Mouse (Mus musculus) heart, embryonic 13.5 days (tissue): ENCODE data around the gene Fmod. TPM values are rescaled to one million over a fixed set of nuclear protein-coding genes. Genes with fewer than 3 reads are reported as not detected.

Experiments
- ATAC-seq: fragments of 200-750 bp; cut with Nextera tagmentation; 2 replicates; pipeline ENCODE4 v1.8.0; 2017; ENCODE audit warnings: moderate TSS enrichment; ENCODE audit not compliant: insufficient number of reproducible peaks, low FRiP score, low TSS enrichment; ENCODE audit errors: extremely low read depth
- H3K27ac ChIP-seq: fragments of 300-500 bp; sonication (generic); replicated peaks from 2 replicates; pipeline ENCODE4 v1.5.1; 2015; ENCODE audit warnings: moderate library complexity, mild to moderate bottlenecking, inconsistent platforms
- H3K27me3 ChIP-seq: fragments of 300-500 bp; sonication (generic); replicated peaks from 2 replicates; pipeline ENCODE4 v1.6.1; 2015; ENCODE audit warnings: mild to moderate bottlenecking, inconsistent platforms
- H3K36me3 ChIP-seq: fragments of 300-500 bp; sonication (generic); 2 replicates; pipeline ENCODE4 v1.6.1; 2015; ENCODE audit warnings: mild to moderate bottlenecking, inconsistent platforms
- H3K4me1 ChIP-seq: fragments of 300-500 bp; sonication (generic); 2 replicates; pipeline ENCODE4 v1.6.1; 2015; ENCODE audit warnings: inconsistent platforms
- H3K4me2 ChIP-seq: fragments of 300-500 bp; sonication (generic); 2 replicates; pipeline ENCODE4 v1.6.1; 2015; ENCODE audit warnings: inconsistent platforms, mild to moderate bottlenecking, moderate library complexity
- H3K4me3 ChIP-seq: fragments of 300-500 bp; sonication (generic); 2 replicates; pipeline ENCODE4 v1.5.1; 2015; ENCODE audit warnings: moderate library complexity, mild to moderate bottlenecking, inconsistent platforms
- H3K9ac ChIP-seq: fragments of 300-500 bp; sonication (generic); 2 replicates; pipeline ENCODE4 v1.6.1; 2015; ENCODE audit warnings: inconsistent platforms, mild to moderate bottlenecking, moderate library complexity
- H3K9me3 ChIP-seq: fragments of 300-500 bp; sonication (generic); 2 replicates; pipeline ENCODE4 v1.6.1; 2016; ENCODE audit warnings: inconsistent platforms
- WGBS: fragments of 180-500 bp; shearing (Covaris S2); methylation state at CpG from one replicate; pipeline ENCODE4 v1.1.7; 2015; ENCODE audit warnings: mixed read lengths; 5-methylcytosine and 5-hydroxymethylcytosine counted together
- polyA plus RNA-seq: library from polyadenylated mRNA; unstranded; fragments of >200 nt; fragmentation: Nextera tagmentation; extraction: Ambion mirVana; gene quantifications from 2 replicates; pipeline ENCODE4 v1.2.1, GENCODE M21; 2015

The Fmod gene
- polyA plus RNA-seq, 1 experiment from 2014 or later = 26.3 TPM

DNA sequence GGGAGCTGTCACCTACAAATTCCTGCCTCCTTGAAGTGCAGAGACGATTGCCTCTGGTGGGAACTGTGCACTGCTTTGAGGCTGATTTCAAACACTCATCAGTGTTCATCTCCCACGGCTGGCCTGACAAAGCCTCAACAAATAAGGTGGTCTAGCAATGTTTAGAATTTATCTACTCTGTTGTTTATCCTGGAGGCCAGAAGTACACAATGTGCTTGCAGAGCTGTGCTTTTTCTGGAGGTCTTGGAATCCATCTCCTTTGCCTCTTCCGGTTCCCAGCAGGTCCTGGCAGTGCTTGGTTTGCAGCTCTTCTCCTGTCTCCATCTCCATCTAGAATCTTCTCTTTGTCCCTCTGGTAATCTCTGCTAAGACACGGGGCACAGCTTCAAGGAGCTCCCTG is 19.2 kb downstream of the Fmod start:
- 68% methylated on average over 4 of the region's 4 CpGs for WGBS
- H3K4me3 ChIP-seq = no peak overlapping the region

DNA sequence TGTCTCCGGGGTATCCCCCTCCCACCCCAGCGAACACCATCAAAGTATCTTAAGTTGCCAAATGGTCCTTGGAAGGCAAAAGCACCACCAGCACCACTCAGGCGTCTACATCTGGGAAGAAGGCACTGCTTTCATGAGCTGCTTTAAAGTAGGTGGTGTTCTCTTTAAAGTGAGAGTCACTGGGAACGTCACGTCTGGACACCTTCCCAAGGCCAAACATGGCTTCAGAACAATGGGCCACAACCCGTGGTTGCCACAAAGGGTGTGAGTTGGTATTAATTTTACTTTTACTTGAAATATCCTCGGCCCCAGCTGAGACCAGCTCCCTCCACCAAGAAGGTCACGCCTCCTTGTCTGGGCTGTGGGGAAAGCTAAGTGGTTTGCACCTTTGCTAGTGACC is 20.7 kb downstream of the Fmod start:
- WGBS = 69% methylated on average over 8 of the region's 8 CpGs
- H3K27ac ChIP-seq = no peak overlapping the region

More for the DNA sequence above, 19.2 kb downstream of the Fmod start:
- H3K27ac ChIP-seq = no peak overlapping the region
- H3K27me3 ChIP-seq = peaks cover 6% of the 10 kb centered on the region
- no peak overlapping the region for H3K4me2 ChIP-seq
- H3K36me3 ChIP-seq = no peaks in the 10 kb centered on the region
- H3K9me3 ChIP-seq = no peaks in the 10 kb centered on the region
- H3K4me1 ChIP-seq = peaks cover 30% of the 10 kb centered on the region
- ATAC-seq = no peak
- H3K9ac ChIP-seq = no peak overlapping the region

DNA sequence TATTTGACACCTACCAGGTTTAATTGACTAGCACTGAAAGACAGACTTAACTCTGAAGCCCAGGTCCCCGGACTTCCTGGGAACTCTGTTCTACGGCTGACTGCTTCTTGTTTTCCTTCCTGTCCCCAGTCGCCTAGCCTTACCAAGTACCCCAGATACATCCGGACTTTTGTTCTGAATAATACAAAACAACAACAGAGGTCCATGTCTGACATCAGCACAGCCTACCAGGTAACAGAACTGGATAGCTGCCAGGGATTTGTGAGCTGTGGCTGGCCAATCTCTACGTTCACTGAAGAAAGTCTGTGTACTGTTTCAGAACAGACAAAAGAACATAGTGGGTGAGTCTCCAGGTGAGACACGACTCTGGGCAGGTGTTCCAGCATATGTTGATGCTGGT is 21.8 kb downstream of the Fmod start:
- H3K9ac ChIP-seq = no peak overlapping the region
- H3K4me1 ChIP-seq = peaks cover 56% of the 10 kb centered on the region
- H3K27ac ChIP-seq = no peak overlapping the region

More for the DNA sequence above, 20.7 kb downstream of the Fmod start:
- no peak for ATAC-seq
- H3K9ac ChIP-seq = no peak overlapping the region
- H3K4me1 ChIP-seq = peaks cover 45% of the 10 kb centered on the region
- peaks cover 6% of the 10 kb centered on the region; the same call in 1 of the 2 replicates for H3K27me3 ChIP-seq
- H3K36me3 ChIP-seq = no peaks in the 10 kb centered on the region
- no peak overlapping the region for H3K4me2 ChIP-seq
- no peak overlapping the region for H3K4me3 ChIP-seq
- no peaks in the 10 kb centered on the region for H3K9me3 ChIP-seq

DNA sequence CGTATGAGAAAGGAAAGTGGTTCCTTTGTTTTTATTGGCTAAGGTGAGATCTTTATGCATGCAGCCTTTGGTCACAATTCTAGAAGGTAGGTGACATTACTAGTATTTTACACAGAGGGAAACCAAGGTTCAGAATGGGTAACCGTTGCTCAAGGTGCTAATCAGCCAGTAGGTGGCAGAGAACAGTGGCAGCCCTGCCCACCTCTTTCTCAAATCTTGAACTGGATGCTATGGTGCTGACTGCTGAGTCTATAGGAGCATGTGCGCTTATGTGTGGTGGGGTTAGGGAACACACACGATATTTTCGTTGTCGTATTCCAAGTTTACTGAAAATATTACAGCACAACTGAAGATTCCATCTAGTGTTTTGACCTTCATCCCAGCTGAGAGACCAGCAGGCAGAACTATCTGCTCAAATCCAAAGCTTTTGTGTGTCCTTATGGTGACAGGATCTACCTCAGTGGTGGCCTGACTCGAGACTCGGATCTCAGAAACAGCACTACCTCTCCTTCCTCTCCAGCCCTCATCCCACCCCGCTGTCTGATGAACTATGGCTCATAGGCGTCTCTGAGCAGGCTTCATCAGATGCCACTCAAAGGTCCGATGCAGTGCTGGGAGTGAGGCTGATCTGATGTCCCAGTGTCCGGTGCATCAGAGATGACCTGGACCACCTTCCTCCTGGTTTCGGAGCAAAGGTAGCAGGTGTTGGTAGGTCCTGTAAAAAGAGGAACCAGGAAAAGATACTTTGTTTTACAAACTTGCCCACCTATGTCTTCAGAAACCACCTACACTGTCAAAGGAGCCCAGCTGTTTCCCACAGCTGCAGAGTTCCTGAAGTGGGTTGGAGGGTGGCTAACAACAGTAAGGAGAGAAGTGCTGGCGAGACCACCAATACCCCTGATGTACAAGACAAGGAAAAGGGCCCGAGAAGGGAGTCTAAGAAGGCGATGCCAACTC is 23.0 kb downstream of the Fmod start:
- Histone ChIP-seq H3K27ac (peak overlapping the region; percentile 100), H3K27me3 (peaks cover 6% of the 10 kb centered on the region; the same call in 1 of the 2 replicates), H3K4me3 (peak overlapping the region; percentile 52), H3K9me3 (no peaks in the 10 kb centered on the region), H3K9ac (peak overlapping the region; percentile 86), H3K36me3 (no peaks in the 10 kb centered on the region), H3K4me1 (peaks cover 63% of the 10 kb centered on the region), H3K4me2 (peak overlapping the region; percentile 91)
- ATAC-seq = no peak
- WGBS = 69% methylated on average over 16 of the region's 16 CpGs

More for the DNA sequence above, 21.8 kb downstream of the Fmod start:
- Histone ChIP-seq H3K27me3 (peaks cover 6% of the 10 kb centered on the region; the same call in 1 of the 2 replicates), H3K36me3 (no peaks in the 10 kb centered on the region), H3K4me2 (no peak overlapping the region), H3K4me3 (no peak overlapping the region), H3K9me3 (no peaks in the 10 kb centered on the region)
- ATAC-seq = no peak
- WGBS = 61% methylated on average over 6 of the region's 6 CpGs

DNA sequence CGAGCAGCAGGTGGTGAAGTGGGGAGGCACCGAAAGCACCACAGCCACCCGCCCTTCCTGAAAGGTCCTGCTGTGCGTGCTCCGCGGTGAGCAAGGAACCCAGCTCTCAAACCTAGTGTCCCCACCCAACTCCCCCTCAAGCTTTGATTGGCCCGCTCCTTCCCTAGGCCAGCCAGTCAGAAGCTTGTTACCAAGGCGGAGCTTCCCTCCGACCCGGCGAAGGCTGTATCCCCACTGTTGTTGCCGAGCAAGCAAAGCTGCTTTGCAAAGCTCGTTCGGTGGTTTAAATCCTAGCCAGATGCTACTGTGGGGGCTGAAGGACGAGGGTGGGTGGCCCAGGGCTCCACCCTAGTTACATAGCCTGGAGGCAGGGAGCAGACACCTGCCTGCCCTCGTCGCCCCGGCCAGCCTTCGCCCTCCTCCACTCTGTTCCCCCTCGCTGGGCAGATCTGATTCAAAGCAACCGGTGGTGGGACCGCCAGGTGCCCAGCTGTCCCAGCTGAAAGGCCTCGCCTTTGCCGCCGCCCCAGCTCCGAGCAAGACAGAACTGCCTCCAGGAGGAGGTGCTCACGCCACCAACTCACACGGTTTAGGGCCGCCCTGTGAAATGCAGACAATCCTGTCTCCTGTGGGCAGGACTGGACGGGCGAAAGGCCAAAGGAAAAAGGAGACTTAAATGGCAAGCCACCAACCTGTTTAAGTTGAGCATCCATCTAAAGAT is 24.0 kb downstream of the Fmod start:
- H3K36me3 ChIP-seq = no peaks in the 10 kb centered on the region
- peaks cover 6% of the 10 kb centered on the region; the same call in 1 of the 2 replicates for H3K27me3 ChIP-seq
- peak overlapping the region; percentile 91 for H3K4me2 ChIP-seq
- peak overlapping the region; percentile 86 for H3K9ac ChIP-seq
- peak overlapping the region; percentile 52 for H3K4me3 ChIP-seq
- peak overlapping the region; percentile 100 for H3K27ac ChIP-seq
- ATAC-seq = peak; percentile 87
- no peaks in the 10 kb centered on the region for H3K9me3 ChIP-seq
- whole genome bisulfite sequencing = 2% methylated on average over 31 of the region's 31 CpGs
- peaks cover 61% of the 10 kb centered on the region for H3K4me1 ChIP-seq

DNA sequence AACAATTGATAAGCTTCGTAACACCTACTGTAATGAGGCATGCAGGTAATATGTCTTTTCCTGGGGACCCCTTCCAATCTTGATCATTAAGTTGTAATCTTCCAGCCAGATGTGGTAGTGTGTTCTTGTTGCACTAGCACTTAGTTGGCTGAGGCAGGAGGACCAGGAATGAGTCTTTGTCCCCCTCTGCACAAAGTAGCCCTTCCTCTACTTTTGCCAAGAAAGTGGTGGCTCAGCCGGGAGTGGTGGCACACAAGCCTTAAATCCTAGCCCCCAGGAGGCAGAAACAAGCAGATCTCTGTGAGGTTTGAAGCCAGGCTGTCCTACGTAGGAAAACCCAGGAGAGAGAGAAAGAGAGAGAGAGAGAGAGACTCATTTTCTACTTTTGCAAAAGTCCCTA is 24.9 kb downstream of the Fmod start:
- H3K36me3 ChIP-seq = no peaks in the 10 kb centered on the region
- no peak overlapping the region; the same call in none of the 2 replicates for H3K9ac ChIP-seq
- H3K27me3 ChIP-seq = peaks cover 6% of the 10 kb centered on the region; the same call in 1 of the 2 replicates
- no peak for ATAC-seq
- peaks cover 69% of the 10 kb centered on the region for H3K4me1 ChIP-seq
- no peak overlapping the region for H3K4me3 ChIP-seq
- peak overlapping the region; percentile 100 for H3K27ac ChIP-seq
- 81% methylated on average over 3 of the region's 3 CpGs for WGBS
- peak overlapping the region; percentile 91 for H3K4me2 ChIP-seq
- H3K9me3 ChIP-seq = no peaks in the 10 kb centered on the region

DNA sequence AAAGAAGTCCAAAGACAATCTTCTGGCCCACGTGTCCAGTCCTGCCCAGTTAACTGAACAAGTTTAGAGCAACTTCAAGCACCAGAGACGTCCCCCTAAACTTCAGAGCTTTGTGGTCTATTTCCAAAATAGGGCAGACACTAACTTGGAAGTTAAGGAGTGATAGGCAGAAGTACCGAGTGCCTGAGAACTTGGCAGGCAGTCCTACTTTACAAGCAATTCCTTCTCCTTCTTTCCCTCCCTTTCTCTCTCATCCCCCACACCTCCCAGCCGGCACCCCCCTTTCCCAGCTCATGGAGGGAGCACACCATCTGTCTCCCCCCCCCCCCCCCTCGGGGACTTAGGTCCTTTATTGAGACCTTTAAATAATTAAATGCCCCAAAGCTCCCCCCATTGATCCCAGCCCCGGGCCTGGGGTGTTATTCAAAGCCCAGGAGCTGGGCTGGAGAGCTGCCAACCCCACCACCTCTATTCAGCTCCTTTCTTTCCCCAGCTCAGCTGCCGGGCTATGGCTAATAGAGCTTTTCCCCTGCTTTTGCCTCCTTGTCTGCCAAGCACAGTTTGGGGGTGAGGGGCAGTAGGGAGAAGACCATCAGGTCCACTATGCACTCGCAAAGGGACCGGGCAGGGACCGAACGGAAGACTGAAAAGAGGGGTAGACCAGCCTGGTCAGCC is 25.5 kb downstream of the Fmod start:
- H3K9ac ChIP-seq = peak overlapping the region; percentile 77
- ATAC-seq = no peak
- 22% methylated on average over 11 of the region's 11 CpGs for WGBS
- H3K4me3 ChIP-seq = peak overlapping the region; percentile 35
- H3K9me3 ChIP-seq = no peaks in the 10 kb centered on the region
- H3K27me3 ChIP-seq = peaks cover 6% of the 10 kb centered on the region; the same call in 1 of the 2 replicates
- peak overlapping the region; percentile 100 for H3K27ac ChIP-seq
- H3K4me2 ChIP-seq = peak overlapping the region; percentile 91
- H3K36me3 ChIP-seq = no peaks in the 10 kb centered on the region
- H3K4me1 ChIP-seq = peaks cover 74% of the 10 kb centered on the region

DNA sequence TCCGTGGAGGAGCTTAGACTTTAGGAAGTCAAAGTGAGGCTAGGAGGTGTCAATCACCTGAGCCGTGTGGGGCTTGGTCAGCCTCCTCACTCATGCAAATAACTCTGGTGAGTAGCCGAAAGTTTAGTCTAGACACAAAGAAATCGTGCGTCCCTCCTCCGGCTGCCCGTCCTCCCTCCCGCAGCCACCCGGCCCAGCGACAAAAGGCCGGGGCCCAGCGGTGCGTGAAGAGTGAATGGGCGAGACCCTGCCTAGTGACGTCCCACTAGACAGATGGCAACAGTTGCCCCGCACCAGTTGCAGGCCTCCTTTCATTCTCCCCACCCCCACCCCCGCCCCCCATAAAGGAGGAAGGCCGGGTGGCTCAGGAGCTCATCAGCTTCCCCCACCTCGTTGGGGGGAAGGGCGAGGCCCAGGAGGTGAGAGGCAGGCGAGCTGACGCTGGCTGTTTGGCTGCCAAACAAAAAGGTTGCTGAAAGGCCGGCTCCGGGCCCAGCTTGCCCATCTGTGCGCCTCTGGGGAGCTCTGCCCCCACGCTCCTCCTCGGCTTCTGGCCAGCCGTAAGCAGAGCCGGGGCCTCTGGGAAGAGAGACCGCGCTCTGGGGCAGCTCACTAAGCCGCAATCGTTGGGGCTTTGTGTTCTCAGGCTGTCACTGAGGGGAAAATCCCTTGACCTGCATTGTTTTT is 26.2 kb downstream of the Fmod start:
- H3K27ac ChIP-seq = peak overlapping the region; percentile 100
- WGBS = 5% methylated on average over 33 of the region's 33 CpGs
- peak overlapping the region; percentile 91 for H3K4me2 ChIP-seq
- H3K4me1 ChIP-seq = peaks cover 74% of the 10 kb centered on the region
- H3K4me3 ChIP-seq = peak overlapping the region; percentile 35
- H3K27me3 ChIP-seq = peaks cover under 1% of the 10 kb centered on the region; the same call in 1 of the 2 replicates
- no peak for ATAC-seq
- no peaks in the 10 kb centered on the region for H3K9me3 ChIP-seq
- H3K36me3 ChIP-seq = no peaks in the 10 kb centered on the region
- H3K9ac ChIP-seq = peak overlapping the region; percentile 77

DNA sequence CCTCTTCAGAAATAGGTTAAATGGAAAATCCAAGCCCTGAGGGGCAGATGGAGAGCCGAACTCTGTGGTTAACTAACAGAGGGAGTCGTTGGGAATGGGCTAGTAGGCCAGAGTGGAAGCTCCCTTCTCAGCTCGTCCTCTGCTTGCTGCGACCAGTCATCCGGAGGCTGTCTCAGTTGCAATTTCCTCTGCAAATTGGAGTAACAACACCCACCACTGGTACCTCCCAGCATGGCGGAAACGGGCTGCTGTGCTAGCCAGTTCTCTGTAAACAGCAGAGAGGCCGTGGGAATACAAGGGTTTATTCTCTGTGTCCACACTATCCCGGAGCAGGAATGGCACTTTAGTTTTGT is 26.7 kb downstream of the Fmod start:
- 29% methylated on average over 9 of the region's 9 CpGs for WGBS
- Histone ChIP-seq H3K4me1 (peaks cover 74% of the 10 kb centered on the region), H3K4me3 (peak overlapping the region; percentile 35), H3K9ac (peak overlapping the region; percentile 77), H3K36me3 (no peaks in the 10 kb centered on the region), H3K27me3 (no peaks in the 10 kb centered on the region), H3K4me2 (peak overlapping the region; percentile 91), H3K27ac (peak overlapping the region; percentile 100), H3K9me3 (no peaks in the 10 kb centered on the region)
- ATAC-seq = no peak

DNA sequence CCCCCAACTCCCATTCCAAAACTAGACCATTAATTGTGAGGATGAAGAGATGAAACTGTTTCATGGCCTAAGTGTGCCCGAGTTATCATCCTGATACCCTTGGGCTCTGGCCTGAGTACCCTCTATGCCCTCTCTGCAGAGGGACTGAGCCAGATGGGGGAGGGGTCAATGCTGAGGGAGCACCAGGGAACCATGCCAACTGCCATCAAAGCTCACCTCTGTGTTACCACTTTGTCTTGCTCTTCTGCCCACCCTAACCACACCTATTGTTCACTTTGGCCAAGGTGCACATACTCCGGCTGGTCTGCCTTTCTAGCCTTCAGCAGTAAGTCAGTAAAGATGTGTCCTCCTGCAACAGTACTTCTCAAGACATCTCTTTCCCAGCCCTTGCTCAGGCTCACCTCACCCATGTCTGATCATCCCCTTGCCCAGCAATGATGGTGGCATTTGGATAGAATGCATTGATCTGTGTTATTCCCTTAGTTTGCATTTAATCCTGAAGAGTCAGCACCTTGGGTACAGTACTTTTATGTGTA is 27.3 kb downstream of the Fmod start:
- Histone ChIP-seq H3K36me3 (no peaks in the 10 kb centered on the region), H3K27ac (peak overlapping the region; percentile 100), H3K9ac (no peak overlapping the region), H3K4me2 (no peak overlapping the region), H3K27me3 (no peaks in the 10 kb centered on the region), H3K9me3 (no peaks in the 10 kb centered on the region), H3K4me3 (no peak overlapping the region), H3K4me1 (peaks cover 74% of the 10 kb centered on the region)
- WGBS = 92% methylated on average over 2 of the region's 2 CpGs
- no peak for ATAC-seq
